Mouse (Mus musculus) c-Kit-positive CD71-positive TER-119-positive erythroid progenitor cells, embryonic 14.5 days (primary cell): ENCODE measurements around the gene Rpl18.

Source experiments
- DNase-seq: peaks from one replicate; pipeline ENCODE4 v3.0.0-alpha.2; 2013; ENCODE audit warnings: low spot score

Rpl18 gene

DNA sequence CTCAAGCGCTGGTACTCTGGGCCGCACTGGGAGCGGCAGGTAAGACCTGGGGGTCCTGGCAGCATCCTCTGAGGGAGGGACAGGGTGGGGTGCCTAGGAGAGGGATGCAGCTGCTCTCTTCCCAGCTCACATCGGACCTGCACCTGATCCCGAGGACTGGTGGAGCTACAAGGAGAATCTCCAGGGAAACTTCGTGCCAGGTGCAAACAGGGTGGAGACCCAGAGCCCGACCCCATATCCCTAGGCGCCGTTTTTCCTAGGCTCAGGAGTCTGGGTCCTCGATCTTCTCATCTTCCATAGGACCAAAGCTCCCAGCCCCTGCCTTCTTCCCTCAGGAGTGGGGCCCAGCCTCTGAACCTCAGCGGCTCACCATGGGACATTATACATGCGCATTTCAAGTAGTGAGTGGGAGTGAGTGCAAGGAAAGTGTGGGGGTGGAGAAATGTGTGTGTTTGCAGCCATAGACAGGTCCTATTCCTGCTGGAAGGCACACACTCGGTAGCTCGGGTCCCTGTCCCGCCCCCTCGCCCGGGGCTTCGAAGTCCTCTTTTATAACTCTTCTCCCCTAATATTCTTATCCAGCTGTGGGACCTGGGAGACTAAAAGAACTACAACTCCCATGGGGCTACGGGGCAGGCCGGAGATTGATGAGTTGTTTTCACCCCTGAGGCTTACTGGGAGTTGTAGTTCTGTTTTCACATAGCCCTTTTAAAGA lies 14.8 kb upstream of the Rpl18 start:
- no peak for DNase-seq

DNA sequence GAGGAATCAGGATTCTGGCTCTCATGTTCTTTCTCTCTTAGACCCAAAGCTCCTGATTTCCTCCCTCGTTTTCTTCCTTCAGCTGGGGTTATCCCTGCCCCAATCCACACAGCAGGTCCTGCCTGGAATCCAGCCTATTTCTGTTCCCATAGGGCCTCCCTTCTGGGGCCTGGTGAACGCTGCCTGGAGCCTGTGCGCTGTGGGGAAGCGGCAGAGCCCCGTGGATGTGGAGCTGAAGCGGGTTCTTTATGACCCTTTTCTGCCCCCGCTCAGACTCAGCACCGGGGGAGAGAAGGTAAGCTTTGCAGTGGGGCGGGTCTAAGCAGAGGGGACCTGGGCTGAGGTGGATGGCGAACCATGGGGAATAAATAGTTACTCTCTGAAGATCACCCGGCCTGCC lies 14.2 kb upstream of the Rpl18 start:
- no peak for DNase-seq

DNA sequence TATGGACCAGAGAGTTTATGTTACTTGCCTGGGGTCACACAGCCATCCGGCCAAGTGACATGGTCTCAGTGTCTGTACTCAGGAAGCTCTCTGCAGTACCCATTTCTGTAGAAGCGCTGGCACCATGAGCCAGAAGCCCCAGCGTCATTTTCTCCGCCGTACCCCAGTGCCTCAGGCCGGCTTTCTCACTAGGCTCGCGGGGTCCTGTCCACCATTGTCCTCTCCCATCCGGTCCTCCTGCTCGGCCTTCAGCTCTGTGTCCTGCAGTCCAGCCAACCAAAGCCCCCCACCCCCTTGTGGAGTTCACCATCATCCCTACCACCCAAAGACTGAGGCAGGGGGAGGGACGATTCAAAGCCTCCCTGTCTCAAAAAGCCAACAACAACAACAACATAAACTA lies 13.7 kb upstream of the Rpl18 start:
- DNase-seq, result no peak

DNA sequence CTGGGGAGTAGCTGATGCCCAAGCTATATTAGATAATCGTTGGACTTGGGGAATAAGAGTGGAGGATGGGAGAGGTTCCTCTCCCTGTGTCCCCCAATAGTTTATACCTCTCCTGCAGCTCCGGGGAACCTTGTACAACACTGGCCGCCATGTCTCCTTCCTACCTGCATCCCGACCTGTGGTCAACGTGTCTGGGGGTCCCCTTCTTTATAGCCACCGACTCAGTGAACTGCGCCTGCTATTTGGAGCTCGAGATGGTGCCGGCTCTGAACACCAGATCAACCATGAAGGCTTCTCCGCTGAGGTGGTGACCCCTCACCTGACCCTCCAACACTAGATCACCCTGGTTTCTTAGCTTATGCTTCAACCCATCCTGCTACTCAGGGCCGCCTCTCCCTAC lies 12.9 kb upstream of the Rpl18 start:
- no peak for DNase-seq

DNA sequence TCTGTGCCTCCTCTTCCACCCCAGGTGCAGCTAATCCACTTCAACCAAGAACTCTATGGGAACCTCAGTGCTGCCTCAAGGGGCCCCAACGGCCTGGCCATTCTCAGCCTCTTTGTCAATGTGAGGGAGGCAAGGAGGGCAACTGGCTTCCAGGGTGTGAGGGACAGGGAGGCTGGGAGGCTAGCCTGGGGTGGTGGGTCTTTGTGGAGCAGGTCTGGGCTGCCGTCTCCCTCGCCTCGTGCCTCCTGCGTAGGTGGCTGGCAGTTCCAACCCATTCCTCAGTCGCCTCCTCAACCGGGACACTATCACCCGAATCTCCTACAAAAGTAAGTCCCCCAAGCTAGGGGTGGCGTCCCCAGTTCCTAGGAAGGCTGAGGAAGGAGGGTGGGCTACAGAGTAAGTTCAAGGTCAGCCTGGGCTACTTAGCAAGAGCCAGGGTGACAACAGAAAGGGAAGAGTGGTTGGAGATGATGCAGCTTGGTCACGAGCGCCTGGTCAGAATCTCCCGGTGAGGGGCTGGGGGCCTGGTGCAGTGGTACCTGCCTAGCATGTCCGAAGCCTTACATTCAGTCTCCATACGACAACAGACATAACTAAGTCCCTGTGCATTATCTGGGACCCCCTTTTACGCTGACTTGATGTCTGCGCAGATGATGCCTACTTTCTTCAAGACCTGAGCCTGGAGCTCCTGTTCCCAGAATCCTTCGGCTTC lies 12.3 kb upstream of the Rpl18 start:
- no peak for DNase-seq

DNA sequence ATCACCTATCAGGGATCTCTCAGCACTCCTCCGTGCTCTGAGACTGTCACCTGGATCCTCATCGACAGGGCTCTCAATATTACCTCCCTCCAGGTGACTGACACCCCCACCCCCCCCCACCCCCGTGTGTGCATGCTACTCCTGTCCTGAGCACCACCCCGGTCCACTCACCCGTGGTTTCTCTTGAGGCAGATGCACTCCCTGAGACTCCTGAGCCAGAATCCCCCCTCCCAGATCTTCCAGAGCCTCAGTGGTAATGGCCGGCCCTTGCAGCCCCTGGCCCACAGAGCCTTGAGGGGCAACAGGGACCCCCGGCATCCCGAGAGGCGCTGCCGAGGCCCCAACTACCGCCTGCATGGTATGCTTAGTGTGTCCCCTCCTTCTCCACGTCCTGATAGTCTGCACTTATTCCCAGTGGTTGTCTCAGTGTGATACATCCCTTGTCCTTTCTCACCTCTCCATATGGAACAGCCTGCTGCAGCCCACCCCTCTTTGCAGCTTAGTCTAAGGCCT lies 11.7 kb upstream of the Rpl18 start:
- no peak for DNase-seq

DNA sequence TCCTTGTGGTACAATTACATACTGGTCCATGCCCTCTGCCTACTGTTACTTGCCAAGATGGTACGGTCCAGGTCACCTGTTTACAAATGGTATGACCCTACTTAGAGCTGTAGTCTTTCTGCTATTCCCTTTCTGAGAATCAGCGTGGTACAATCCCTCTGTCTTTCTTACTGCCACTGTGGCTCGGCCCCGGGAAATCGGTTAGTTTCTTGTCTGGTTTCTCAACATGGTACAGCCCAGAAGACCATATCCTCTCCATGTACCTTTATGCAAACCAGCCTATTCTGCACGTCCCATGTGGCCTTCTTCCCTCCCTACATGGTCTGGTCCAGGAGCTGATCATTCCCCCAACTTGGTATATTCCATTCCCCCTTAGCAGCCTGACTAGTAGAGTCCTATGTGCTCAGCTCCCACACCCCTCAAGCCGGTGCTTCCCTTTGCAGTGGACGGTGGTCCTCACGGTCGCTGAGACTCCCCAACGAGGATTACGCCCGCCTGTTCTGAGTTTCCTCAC lies 11.2 kb upstream of the Rpl18 start:
- peak; percentile 74 for DNase-seq

DNA sequence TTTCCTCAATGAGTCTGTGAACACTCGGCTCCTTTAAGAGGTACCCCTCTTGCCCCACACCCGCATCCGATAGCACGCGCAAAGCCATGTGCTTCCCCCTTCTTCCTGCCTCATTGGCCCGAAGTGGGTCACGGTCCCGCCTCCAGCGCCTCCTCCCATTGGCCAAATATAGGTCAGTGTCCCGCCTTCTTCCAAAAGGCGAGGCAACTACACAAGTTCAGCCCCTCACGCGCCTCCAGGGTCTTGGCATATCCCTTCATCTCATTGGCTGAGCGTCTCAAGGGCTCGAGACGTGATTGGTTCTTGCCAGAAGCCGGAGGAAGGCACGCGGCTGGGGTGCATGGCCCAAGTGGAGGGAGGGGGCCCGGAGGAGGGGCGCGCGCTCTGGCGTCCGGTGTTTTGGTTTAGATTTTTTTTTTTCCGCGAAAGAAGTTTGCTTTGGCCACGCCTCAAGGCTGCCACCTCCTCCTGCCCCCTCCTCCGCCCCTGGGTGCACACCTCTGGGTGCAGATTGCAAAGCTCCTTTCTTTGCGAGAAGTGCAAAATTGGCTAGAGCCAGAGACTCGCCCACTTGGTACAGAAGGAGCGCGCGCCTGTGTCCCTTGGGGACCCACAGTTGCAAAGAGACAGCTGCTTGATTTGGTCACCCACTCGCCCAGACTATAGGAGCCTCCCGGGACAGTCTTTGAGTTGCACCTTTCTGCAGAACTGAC lies 10.4 kb upstream of the Rpl18 start, which contains the start of gene Dbp:
Gene Dbp, plus strand, starts transcription at position 359 of the 713 bp plus-strand sequence.
- peak; percentile 91 for DNase-seq

DNA sequence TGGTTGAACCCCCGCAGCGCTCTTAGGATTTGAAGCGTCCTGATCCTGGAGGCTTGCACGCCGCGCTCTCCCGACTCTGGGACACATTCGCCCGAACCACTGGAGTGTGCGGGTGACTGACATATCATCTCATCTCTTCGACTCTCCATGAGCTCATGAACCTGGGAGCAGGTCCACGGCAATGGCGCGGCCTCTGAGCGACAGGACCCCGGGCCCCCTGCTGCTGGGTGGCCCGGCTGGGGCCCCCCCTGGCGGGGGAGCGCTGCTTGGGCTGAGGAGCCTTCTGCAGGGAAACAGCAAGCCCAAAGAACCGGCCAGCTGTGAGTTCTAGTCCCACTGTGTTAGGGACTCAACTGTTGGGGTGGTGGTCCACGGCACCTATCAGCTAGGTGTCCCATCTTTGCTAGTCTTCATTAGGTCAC lies 9.8 kb upstream of the Rpl18 start:
- no peak for DNase-seq

DNA sequence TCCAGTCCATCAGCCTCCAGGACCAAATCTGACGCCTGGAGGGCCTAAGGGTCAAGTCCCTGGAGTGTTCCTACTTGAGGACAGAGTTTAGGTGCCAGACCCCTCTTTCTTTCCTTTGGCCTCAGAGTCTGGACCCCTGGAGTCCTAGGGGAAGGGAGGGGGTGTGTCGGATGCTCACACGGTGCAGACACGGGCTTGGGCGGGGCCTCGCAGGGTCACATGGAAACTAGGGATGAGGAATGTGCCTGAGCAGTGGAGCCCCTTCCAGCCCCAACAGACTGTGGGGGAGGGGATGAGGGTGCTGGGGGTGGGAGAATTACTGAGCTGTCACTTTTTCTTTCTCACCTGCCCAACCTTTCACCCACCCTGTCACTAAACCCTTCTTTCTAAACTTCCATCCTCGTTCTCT lies 9.4 kb upstream of the Rpl18 start:
- no peak for DNase-seq

DNA sequence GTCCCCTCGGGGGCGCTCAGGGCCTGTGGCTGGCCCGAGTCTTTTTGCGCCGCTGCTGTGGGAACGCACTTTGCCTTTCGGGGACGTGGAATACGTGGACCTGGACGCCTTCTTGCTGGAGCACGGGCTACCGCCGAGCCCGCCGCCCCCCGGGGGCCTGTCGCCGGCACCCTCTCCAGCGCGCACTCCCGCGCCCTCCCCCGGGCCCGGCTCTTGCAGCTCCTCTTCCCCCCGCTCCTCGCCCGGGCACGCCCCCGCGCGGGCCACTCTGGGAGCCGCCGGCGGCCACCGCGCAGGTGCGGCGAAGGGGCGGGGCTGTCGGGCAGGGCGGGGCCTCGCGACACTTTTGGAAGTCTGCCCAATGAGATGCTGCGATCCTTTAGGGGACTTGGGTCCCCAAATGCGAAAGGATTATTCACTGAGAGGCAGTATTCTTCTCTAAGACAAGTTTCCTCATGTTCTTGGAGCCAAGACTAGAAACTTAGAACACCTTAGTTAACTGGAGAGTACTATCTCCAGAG lies 8.5 kb upstream of the Rpl18 start:
- peak; percentile 72 for DNase-seq

DNA sequence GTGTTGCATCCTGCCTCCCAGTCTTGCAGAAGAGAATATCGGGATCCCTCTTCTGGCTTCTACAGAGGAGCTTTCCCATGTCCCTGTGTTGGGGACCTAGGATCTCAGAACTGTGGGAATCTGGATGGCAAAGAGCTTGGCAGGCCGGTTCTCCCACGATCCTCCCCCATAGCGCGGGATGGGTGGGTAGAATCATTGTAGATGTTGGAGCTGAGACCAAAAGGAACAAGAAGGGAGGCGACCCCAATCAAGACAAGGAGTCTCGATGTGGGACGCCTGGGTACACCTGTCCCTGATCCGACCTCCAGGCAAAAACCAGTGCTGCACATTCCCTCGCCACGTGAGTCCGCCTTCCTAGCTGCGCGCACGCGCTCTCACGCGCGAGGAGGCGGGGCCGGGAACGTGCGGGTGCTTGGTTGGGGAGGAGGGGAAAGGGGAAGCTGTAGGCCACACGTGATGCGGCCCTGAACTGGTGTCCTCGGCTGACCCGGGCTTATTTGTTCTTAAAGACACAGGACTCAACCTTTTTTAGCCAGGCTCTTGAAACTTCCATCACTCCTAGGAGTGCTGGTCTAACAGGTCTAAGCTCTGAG lies 7.8 kb upstream of the Rpl18 start:
- peak; percentile 68 for DNase-seq

DNA sequence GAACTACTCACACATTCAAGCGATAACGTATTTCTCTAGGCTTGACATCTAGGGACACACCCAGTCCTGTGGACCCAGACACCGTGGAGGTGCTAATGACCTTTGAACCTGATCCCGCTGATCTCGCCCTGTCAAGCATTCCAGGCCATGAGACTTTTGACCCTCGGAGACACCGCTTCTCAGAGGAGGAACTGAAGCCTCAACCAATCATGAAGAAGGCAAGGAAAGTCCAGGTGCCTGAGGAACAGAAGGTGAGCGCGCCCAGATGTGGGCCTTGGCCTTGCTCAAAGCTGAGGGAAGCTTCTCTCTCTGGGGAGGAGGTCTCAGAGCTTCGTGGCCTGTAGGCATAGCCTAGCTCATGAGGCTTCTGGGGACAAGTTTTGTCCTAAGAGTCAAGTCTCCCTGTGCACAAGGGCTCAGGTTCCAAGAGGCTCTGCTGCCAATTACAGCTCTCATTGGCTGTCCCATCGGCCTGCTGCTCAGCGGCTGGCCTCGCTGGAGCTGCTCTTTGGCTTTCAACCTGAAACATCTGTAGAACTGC lies 7.0 kb upstream of the Rpl18 start:
- DNase-seq, result no peak

DNA sequence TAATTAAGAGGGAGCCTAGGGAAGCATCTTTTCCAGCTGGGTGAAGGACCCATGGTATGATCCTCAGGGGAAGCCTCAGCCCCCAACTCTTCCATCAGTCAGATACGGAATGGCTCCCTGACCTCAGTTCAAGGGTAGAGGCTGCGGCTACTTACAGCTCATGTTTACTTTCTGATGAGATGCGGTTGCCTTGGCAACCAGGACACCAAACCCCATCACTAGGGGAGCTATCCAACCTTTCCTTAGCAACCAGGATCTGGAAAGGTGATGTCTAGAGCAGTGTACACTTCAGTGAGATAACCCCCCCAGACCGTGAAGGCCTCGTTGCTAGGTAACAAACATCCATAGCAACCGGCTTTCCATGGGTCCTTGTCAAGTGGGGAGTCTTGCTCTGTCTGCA lies 6.2 kb upstream of the Rpl18 start:
- DNase-seq, result no peak

DNA sequence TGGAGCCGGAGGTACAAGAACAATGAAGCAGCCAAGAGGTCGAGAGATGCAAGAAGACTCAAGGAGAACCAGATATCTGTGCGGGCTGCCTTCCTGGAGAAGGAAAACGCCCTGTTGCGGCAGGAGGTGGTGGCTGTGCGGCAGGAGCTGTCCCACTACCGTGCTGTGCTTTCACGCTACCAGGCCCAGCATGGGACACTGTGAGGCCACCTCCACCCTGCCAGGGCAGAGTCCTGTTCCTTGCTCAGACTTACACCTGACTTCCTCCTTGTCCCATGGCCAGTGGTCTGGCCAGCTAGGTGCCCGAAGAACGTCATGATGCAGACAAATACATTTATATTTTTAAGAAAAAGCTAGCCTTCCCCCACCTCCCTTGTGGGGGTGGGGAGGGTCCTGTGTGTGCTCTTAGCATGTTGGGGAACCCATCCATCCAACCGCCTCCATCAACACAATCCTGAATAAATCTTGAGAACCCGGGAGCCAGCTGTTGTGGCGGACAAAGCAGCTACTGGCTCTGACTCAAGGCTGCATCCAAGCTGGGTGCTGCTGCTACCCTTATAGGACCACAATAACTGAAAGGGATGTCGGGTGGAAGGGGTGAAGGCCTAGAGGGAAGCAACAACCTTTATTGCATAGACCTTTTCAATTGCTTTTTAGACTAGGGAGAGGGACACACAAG lies 5.4 kb upstream of the Rpl18 start:
- DNase-seq, result no peak

DNA sequence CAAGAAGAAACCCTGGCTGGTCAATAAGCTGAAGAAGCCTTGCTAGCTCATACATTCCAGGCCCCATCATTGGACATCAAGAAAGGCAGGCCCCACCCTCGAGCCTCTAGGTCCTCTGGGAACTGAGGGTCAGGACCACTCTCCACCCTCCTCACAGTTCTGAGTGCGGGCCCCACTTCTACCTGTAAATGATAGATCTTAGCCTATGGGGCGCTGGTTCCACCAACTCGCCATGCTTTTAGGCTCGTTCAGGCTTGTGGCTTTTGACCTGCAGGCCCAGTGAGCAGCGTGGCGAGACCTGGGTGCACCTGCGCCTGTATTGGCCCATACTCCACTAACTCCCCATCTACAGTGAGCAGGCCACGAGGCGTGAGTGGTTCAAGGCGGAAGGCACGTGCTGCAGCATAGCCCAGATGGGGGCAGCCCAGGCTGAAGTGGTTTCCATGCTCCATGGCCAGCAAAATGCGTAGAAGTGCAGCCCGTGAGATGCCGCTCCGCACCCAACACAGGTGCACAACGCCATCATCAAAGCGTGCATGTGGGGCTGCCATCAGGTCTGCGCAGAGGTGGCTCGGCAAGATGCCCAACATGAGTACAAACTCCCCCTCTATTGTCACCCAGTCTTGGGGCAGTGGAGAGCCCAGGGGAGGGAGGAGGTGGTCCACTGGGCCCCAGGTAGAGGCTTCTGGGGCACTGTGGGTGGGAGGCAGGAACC lies 4.6 kb upstream of the Rpl18 start:
- no peak for DNase-seq

DNA sequence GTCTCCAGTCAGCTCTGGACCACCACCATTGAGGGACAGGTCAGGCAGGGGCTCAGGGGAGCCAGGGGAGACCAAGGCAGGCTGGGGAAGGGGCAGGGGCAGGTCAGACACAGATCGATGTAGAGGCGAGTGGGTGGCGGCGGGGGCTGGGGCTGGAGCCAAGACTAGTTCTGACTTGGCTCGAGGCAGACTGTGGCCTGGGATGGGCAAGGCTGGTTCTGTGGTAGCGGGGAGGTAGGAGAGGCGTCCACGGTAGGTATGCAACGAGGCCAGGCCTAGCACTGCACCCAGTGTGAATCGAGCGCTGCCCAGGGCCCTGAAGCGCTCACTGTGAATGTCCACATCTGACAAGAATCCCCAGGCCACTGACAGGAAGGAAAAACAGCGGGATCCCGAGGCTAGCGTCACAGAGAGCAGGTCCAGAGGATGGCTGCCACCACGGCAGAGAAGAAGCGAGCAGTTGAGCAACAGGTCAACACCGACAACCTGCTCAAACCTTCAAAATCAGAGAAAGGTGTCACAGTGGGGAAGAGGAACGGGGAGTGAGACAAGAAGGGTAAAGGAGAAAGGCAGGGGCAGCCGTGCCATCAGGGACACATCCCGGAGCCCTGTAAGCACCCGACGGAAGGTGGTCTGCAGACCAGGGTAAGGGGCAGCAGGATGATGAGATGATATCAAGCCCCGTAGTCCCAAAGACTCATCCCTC lies 3.8 kb upstream of the Rpl18 start:
- no peak for DNase-seq

DNA sequence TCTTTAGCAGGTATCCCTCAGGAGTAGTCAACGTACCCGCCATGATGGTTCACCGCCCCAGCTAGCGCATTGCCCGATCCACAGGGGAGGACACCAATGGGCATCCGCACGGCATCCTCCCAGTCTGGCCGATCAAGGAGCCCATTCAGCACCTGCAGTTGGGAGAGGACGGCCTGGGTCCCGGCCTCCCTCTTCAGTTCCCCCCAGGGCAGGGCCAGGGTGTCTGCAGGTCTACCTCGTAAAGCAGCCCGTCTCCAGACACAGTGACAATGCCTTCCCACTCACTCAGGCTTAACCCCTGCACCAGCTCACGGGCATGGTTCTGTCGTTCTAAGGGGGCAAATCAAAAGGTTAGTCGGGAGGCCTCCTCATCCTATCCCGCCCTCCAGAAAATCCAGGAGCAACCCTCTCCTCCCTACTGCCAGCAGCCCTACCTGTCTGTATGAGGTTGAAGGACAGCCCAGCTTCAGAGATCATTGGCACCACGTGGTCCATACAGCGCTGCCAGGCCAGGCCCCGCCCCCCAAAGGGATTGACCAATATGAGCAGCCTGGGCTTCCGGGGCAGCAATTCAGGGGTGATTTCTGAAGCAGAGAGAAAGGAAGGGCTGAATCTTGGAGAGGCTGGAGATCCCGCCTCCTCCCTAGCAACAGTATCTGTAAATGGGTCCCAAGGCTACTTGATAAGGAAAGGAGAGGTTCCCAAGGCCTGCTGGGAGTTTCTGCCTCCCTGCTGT lies 3.1 kb upstream of the Rpl18 start:
- DNase-seq, result no peak

DNA sequence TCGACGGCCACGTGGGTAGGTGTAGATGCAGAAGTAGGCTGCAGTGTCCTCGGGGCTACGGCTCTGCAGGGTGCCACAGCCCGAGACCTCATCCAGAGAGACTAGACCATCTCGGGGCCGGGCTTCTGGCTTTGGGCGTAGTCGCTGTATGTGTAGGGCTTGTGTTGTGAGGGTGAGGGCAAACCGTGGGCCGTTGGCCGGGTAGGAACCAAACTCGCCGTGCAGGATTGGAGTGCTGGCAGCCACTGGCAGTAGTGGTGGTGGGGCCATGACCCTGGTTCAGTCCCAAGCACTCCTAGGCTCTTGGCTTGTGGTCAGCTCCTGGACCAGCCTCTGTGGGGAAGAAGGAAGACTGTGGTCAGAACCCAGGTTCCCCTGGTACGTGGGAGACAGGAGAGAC lies 1.9 kb upstream of the Rpl18 start:
- DNase-seq, result no peak
